Mouse (Mus musculus): ENCODE measurements around the gene Adap2.

DNA sequence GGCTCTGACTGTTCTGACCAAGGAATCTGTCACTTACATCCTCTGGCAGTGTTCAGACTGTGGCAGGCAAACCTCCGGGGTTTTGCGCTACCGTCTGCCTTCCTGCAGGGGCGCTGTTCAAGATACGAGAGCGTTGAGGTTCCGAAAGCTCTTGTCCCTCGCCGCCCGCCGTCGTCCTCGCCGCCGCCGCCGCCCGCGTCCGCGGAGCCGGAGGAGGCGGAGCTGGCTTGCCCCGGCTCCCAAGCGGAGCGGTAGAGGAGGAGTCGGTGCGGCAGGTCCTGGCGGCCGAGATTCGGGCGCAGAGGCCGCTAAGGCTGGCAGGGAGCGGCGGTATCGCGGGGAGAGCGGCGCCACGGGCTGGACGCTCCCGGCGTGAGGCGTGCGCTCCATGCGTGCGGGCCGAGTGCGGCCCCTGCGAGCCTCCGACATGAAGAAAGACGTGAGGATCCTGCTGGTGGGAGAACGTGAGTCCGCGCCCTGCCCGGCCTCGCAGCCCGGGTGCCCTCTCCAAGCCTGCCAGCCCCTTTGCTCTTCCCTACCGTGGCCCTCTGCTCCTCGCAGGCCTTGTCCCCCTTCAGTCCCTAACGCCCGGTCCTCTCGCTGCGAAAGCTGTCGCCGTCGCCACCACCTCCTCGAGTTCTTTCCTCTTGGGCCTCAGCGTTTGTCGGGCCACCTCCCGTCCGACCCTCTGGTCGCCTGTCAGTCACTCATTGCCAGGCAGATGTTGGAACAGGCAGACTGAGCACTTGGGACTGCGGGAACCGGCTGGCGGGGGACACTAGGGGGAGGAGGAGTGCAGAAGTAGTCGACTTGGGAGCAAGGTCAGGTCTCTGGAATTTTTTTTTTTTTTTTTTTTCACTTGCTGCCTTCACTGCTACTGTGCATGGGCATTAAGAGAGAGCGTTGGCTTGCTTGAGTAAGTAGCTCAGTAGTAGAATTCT, 55.2 kb downstream of the Adap2 start, which contains the start of gene Rhot1:
- TF ChIP-seq CTCF (IDR thresholded peaks at IDR 0.05; ENCODE audit: low read depth) (peak; percentile 88), EP300 (optimal IDR thresholded peaks at IDR 0.05) (no peak)

Measured in stomach, postnatal 0 days (tissue).